Comparison of ENCODE assay signal across 14 mouse cellular contexts in genomic region chr11:8678260-8678995, GRCm38 (mm10). TPM values are rescaled to one million over a fixed set of nuclear protein-coding genes. Genes with fewer than 3 reads are reported as not detected.
DNase-seq lines count a peak whose midpoint lies in the region; ATAC-seq and TF ChIP-seq lines count a peak whose summit lies in the region.
"Had no signal": no experiment of that assay in that cellular context is flagged by ENCODE, and none has a peak within 500 bp of the region (broad histone marks: within the 10 kb centered on the region; RNA-seq: fewer than 3 reads in every experiment).

No protein-coding gene starts in this region.

- no peak for DNase-seq in lung, postnatal 36 days
- peak; percentile 52 for DNase-seq in 416B (ENCODE audit: low read depth)
- no peak for DNase-seq in Patski (ENCODE audit: low read depth, low spot score)
- no peak for DNase-seq in Muller cell, postnatal 12 days (ENCODE audit: inconsistent ontology term)
- DNase-seq in kidney, postnatal 36 days = no peak
- DNase-seq: cerebellum, adult 9-11 months; kidney, postnatal 10 days; right cerebral cortex, postnatal 25 days had no signal

- no peaks in the 10 kb centered on the region for H3K27me3 ChIP-seq in lung, embryonic 16.5 days (ENCODE audit: control insufficient read depth, insufficient read depth, low read depth, low read length)
- no peaks in the 10 kb centered on the region for H3K27me3 ChIP-seq in Patski
- H3K27me3 ChIP-seq in intestine, embryonic 15.5 days (replicated peaks) = no peaks in the 10 kb centered on the region
- H3K27me3 ChIP-seq: midbrain, embryonic 15.5 days had no signal

- 67% methylated on average over 12 of the region's 12 CpGs for WGBS in lung, embryonic 16.5 days
- 82% methylated on average over 12 of the region's 12 CpGs for WGBS in intestine, embryonic 15.5 days

- peaks cover 18% of the 10 kb centered on the region for H3K4me1 ChIP-seq in lung, embryonic 16.5 days (replicated peaks; ENCODE audit: control insufficient read depth, insufficient read depth, low read length)
- H3K4me1 ChIP-seq in intestine, embryonic 15.5 days (replicated peaks) = 0 out of 2 replicates have a peak, but pooled peaks cover 10% of the 10 kb centered on the region
- H3K4me1 ChIP-seq: hindbrain, embryonic 10.5 days; midbrain, embryonic 15.5 days had no signal

- H3K36me3 ChIP-seq in lung, embryonic 16.5 days (ENCODE audit: control insufficient read depth, insufficient read depth, low read length) = no peaks in the 10 kb centered on the region
- H3K36me3 ChIP-seq in intestine, embryonic 15.5 days = no peaks in the 10 kb centered on the region
- H3K36me3 ChIP-seq: hindbrain, embryonic 10.5 days; midbrain, embryonic 15.5 days had no signal

- H3K9me3 ChIP-seq in lung, embryonic 16.5 days (ENCODE audit: control insufficient read depth, low read length) = no peaks in the 10 kb centered on the region
- H3K9me3 ChIP-seq in intestine, embryonic 15.5 days = no peaks in the 10 kb centered on the region
- H3K9me3 ChIP-seq: hindbrain, embryonic 10.5 days; midbrain, embryonic 15.5 days had no signal

- CTCF ChIA-PET in Patski (lab: Charles Lee) = interaction anchor here (1.0 kb wide), 2 partner anchors 12 to 14 kb away, joined by 3 read pairs; no protein-coding TSS in a partner anchor

- H3K27ac ChIP-seq in lung, embryonic 16.5 days (ENCODE audit: low read length) = 0 out of 2 replicates have a peak overlapping the region, but pooled peaks have one; percentile 28
- H3K27ac ChIP-seq in intestine, embryonic 15.5 days = no peak overlapping the region
- H3K27ac ChIP-seq: hindbrain, embryonic 10.5 days; macrophage; midbrain, embryonic 15.5 days had no signal

- no peak for TF ChIP-seq CTCF in Patski (IDR thresholded peaks at IDR 0.05)

- H3K4me3 ChIP-seq in lung, embryonic 16.5 days (ENCODE audit: low read length) = no peak overlapping the region
- H3K4me3 ChIP-seq in intestine, embryonic 15.5 days (replicated peaks) = no peak overlapping the region
- H3K4me3 ChIP-seq: hindbrain, embryonic 10.5 days; midbrain, embryonic 15.5 days had no signal

- H3K9ac ChIP-seq in lung, embryonic 16.5 days (ENCODE audit: low read length) = no peak overlapping the region
- no peak overlapping the region for H3K9ac ChIP-seq in intestine, embryonic 15.5 days
- H3K9ac ChIP-seq: midbrain, embryonic 15.5 days had no signal

- peak; percentile 26 for ATAC-seq in lung, embryonic 16.5 days (ENCODE audit: low read depth)
- peak; percentile 24 for ATAC-seq in Patski
- ATAC-seq in intestine, embryonic 15.5 days = 0 out of 2 replicates have a peak, but pooled peaks have one; percentile 23
- ATAC-seq: forebrain, embryonic 14.5 days; midbrain, embryonic 15.5 days had no signal

- H3K4me2 ChIP-seq in lung, embryonic 16.5 days (ENCODE audit: low read depth, low read length) = no peak overlapping the region
- H3K4me2 ChIP-seq in intestine, embryonic 15.5 days (replicated peaks) = no peak overlapping the region
- H3K4me2 ChIP-seq: midbrain, embryonic 15.5 days had no signal

- POLR2A ChIA-PET in Patski (lab: Charles Lee) = no interaction called here

- in situ Hi-C loops in Patski (cut with MboI; ENCODE audit: low pct_unique_long_range_greater_than_20kb) = no loop called here

RNA-seq across cellular contexts. Expression of gene Tns3, which starts 14.1 kb away (rescaled TPM):
- polyA plus RNA-seq in lung, embryonic 16.5 days (2015; fragmentation: Nextera tagmentation; extraction: Ambion mirVana) = 54.2 and 58.1 TPM in 2 replicates
- polyA plus RNA-seq in Patski (2021) = 75.4 TPM
- polyA plus RNA-seq in intestine, embryonic 15.5 days (2015; fragmentation: Nextera tagmentation; extraction: Ambion mirVana) = 21.1 and 22.9 TPM in 2 replicates
